In genomic region chr5:110103901-110104615, GRCm38 (mm10) we compare ENCODE assay signal across 17 mouse cellular contexts. TPM values are rescaled to one million over a fixed set of nuclear protein-coding genes. Genes with fewer than 3 reads are reported as not detected.
DNase-seq lines count a peak whose midpoint lies in the region.
"Had no signal": no experiment of that assay in that cellular context is flagged by ENCODE, and none has a peak within 500 bp of the region (broad histone marks: within the 10 kb centered on the region; RNA-seq: fewer than 3 reads in every experiment).

No protein-coding gene starts in this region.

- DNase-seq in adrenal gland, adult 8-10 months, result peak; percentile 11
- no peak for DNase-seq in adrenal gland, postnatal 36 days
- DNase-seq in layer of hippocampus, adult 9-11 months, result peak; percentile 26
- DNase-seq in layer of hippocampus, adult 18-20 months (ENCODE audit: low spot score in 2 of 2), result no peak
- DNase-seq in thymus, postnatal 14 days, result peak; percentile 6
- no peak for DNase-seq in thymus, postnatal 25 days
- DNase-seq in spleen, postnatal 14 days (ENCODE audit: low spot score in 2 of 2), result no peak
- no peak for DNase-seq in heart, adult 18-20 months
- DNase-seq: adrenal gland, postnatal 10 days; embryo, embryonic 11 days; gastrocnemius, adult 2 months; kidney, adult 8-10 months; kidney, postnatal 10 days; liver, postnatal 0 days; spleen, adult 18-20 months; thymus, postnatal 4 days had no signal

RNA-seq across cellular contexts. Expression of gene Gtpbp6, which starts 3.9 kb away (rescaled TPM):
- total RNA-seq in adrenal gland, adult 8-10 months (2022), result 10 to 100 TPM; 58.4 to 73.9 (median 65.9) TPM
- total RNA-seq in adrenal gland, postnatal 36 days (2021), result 10 to 100 TPM; 50.6 to 71.9 TPM
- total RNA-seq in layer of hippocampus, adult 18-20 months (2021), result 10 to 100 TPM; 77.8 to 81.5 TPM
- 10 to 100 TPM; 24.8 to 31.3 TPM for total RNA-seq in heart, adult 18-20 months (2021)

RNA-seq across cellular contexts. Expression of gene Plcxd1, which starts 4.3 kb away (rescaled TPM):
- total RNA-seq in adrenal gland, adult 8-10 months (2022), result under 1 TPM in 3 of 4 experiments, not detected in 1; 0.10 to 0.83 (median 0.22) TPM
- under 1 TPM in 1 of 2 experiments, not detected in 1; 0.10 TPM for total RNA-seq in adrenal gland, postnatal 36 days (2021)
- total RNA-seq in layer of hippocampus, adult 18-20 months (2021), result 1 to 10 TPM; 5.0 to 5.1 TPM
- not detected for total RNA-seq in heart, adult 18-20 months (2021)
- total RNA-seq: gastrocnemius, adult 2 months; gastrocnemius, postnatal 4 days had no signal

RNA-seq across cellular contexts. Expression of gene Zfp605, which starts 5.8 kb away (rescaled TPM):
- 1 to 10 TPM; 5.7 to 9.0 (median 7.7) TPM for total RNA-seq in adrenal gland, adult 8-10 months (2022)
- total RNA-seq in adrenal gland, postnatal 36 days (2021), result 1 to 10 TPM; 6.5 to 6.9 TPM
- total RNA-seq in layer of hippocampus, adult 18-20 months (2021), result 10 to 100 TPM; 15.3 to 16.2 TPM
- 1 to 10 TPM; 3.6 to 4.0 TPM for total RNA-seq in heart, adult 18-20 months (2021)

RNA-seq across cellular contexts. Expression of gene Gm35315, which starts 9.8 kb away (rescaled TPM):
- 1 to 10 TPM in 2 of 4 experiments, under 1 TPM in 2; 0.52 to 2.7 (median 1.6) TPM for total RNA-seq in adrenal gland, adult 8-10 months (2022)
- total RNA-seq in adrenal gland, postnatal 36 days (2021), result under 1 TPM; 0.10 to 0.49 TPM
- under 1 TPM; 0.40 to 0.43 TPM for total RNA-seq in layer of hippocampus, adult 18-20 months (2021)
- total RNA-seq in heart, adult 18-20 months (2021), result not detected

RNA-seq across cellular contexts. Expression of gene Chfr, which starts 31.6 kb away (rescaled TPM):
- total RNA-seq in adrenal gland, adult 8-10 months (2022), result 10 to 100 TPM; 25.6 to 46.9 (median 37.0) TPM
- 10 to 100 TPM; 29.7 to 31.9 TPM for total RNA-seq in adrenal gland, postnatal 36 days (2021)
- total RNA-seq in layer of hippocampus, adult 18-20 months (2021), result 10 to 100 TPM; 37.3 to 46.6 TPM
- total RNA-seq in heart, adult 18-20 months (2021), result 10 to 100 TPM; 11.3 to 11.9 TPM

Comparison
In these comparisons a context has a peak if more than half of its experiments do, and no peak if none do; other contexts are left out.
1. DNase-seq: peak in adrenal gland, adult 8-10 months (single experiment), layer of hippocampus, adult 9-11 months (single experiment) and thymus, postnatal 14 days (single experiment); none in adrenal gland, postnatal 36 days (0 of 2), layer of hippocampus, adult 18-20 months (0 of 2), thymus, postnatal 25 days (single experiment), spleen, postnatal 14 days (0 of 2) and heart, adult 18-20 months (0 of 2).